Mouse (Mus musculus) midbrain, embryonic 15.5 days (tissue): Measurements from ENCODE around the gene 1700013G24Rik. TPM values are rescaled to one million over a fixed set of nuclear protein-coding genes. Genes with fewer than 3 reads are reported as not detected.

Experiments
- ATAC-seq: fragments of 200-750 bp; cut with Nextera tagmentation; replicated peaks from 2 replicates; pipeline ENCODE4 v1.8.0; 2017; ENCODE audit warnings: moderate TSS enrichment
- H3K27ac ChIP-seq: fragments of 300-500 bp; sonication (generic); 2 replicates; pipeline ENCODE4 v1.5.1; 2015; ENCODE audit warnings: mild to moderate bottlenecking, inconsistent platforms
- H3K27me3 ChIP-seq: fragments of 300-500 bp; sonication (generic); replicated peaks from 2 replicates; pipeline ENCODE4 v1.6.1; 2015; ENCODE audit warnings: inconsistent platforms
- H3K36me3 ChIP-seq: fragments of 300-500 bp; sonication (generic); replicated peaks from 2 replicates; pipeline ENCODE4 v1.6.1; 2015; ENCODE audit warnings: inconsistent platforms
- H3K4me1 ChIP-seq: fragments of 300-500 bp; sonication (generic); 2 replicates; pipeline ENCODE4 v1.6.1; 2015; ENCODE audit warnings: inconsistent platforms
- H3K4me2 ChIP-seq: fragments of 300-500 bp; sonication (generic); 2 replicates; pipeline ENCODE4 v1.6.1; 2015; ENCODE audit warnings: inconsistent platforms, mild to moderate bottlenecking, moderate library complexity
- H3K4me3 ChIP-seq: fragments of 300-500 bp; sonication (generic); 2 replicates; pipeline ENCODE4 v1.5.1; 2015; ENCODE audit warnings: mild to moderate bottlenecking, inconsistent platforms
- H3K9ac ChIP-seq: fragments of 300-500 bp; sonication (generic); 2 replicates; pipeline ENCODE4 v1.6.1; 2015; ENCODE audit warnings: mild to moderate bottlenecking, inconsistent platforms
- H3K9me3 ChIP-seq: fragments of 300-500 bp; sonication (generic); 2 replicates; pipeline ENCODE4 v1.6.1; 2016; ENCODE audit warnings: inconsistent platforms
- WGBS: fragments of 180-500 bp; shearing (Covaris S2); methylation state at CpG from one replicate; pipeline ENCODE4 v1.1.7; 2015; ENCODE audit warnings: mixed read lengths; 5-methylcytosine and 5-hydroxymethylcytosine counted together
- polyA plus RNA-seq: library from polyadenylated mRNA; unstranded; fragments of >200 nt; fragmentation: Nextera tagmentation; extraction: Ambion mirVana; gene quantifications from 2 replicates; pipeline ENCODE4 v1.2.1, GENCODE M21; 2015

The 1700013G24Rik gene
- polyA plus RNA-seq, 1 experiment from 2014 or later = not detected

DNA sequence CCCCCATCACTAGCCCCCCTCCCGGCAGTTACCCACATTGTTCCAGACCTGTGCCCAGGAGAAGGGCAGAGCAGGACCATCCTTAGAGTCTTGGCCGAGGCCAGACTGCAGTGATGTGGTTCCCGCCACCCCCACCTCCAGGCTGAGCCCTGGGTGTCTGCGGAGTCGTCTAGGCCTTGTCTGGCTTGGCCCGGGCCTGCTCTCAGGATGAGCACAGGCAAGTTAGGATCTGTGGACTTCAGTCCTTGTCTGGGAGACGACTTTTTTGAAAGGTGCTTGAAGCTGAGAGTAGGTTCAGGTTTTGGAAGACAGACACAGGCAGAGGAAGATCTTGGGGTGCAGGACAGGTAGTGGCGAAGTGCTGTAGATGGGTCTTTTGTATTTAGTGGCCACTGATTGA, 18.2 kb downstream of the 1700013G24Rik start:
- 72% methylated on average over 8 of the region's 8 CpGs for WGBS
- ATAC-seq = no peak
- H3K4me1 ChIP-seq = peaks cover 22% of the 10 kb centered on the region

DNA sequence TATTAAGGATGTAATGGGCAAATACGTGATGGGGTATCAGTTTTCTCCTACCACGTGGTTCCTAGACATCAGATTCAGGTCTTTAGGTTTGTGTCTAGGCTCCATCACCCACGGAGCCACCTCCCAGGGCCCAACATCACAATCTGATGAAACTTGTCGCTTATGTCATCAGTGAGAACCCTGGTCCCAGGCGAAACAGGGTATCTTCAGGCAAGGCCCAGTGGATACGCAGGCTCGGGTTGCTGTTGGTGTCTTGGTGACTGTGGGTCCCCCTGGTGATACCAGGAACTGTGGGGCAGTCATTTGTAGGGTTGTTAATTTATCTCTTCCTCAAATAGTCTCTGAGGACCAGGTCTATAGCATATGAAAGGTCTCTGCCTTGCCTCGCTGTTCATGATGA, 20.2 kb downstream of the 1700013G24Rik start:
- Histone ChIP-seq H3K4me3 (no peak overlapping the region), H3K9me3 (no peaks in the 10 kb centered on the region), H3K27me3 (peaks cover 8% of the 10 kb centered on the region; the same call in 1 of the 2 replicates), H3K9ac (no peak overlapping the region), H3K36me3 (no peaks in the 10 kb centered on the region), H3K27ac (no peak overlapping the region), H3K4me2 (no peak overlapping the region), H3K4me1 (peaks cover 24% of the 10 kb centered on the region)
- WGBS = 93% methylated on average over 8 of the region's 8 CpGs
- ATAC-seq = no peak

More for the DNA sequence above, 18.2 kb downstream of the 1700013G24Rik start:
- H3K27ac ChIP-seq = no peak overlapping the region
- H3K4me3 ChIP-seq = no peak overlapping the region
- H3K4me2 ChIP-seq = no peak overlapping the region
- H3K27me3 ChIP-seq = peaks cover 8% of the 10 kb centered on the region; the same call in 1 of the 2 replicates
- H3K36me3 ChIP-seq = no peaks in the 10 kb centered on the region
- H3K9me3 ChIP-seq = no peaks in the 10 kb centered on the region
- no peak overlapping the region for H3K9ac ChIP-seq

DNA sequence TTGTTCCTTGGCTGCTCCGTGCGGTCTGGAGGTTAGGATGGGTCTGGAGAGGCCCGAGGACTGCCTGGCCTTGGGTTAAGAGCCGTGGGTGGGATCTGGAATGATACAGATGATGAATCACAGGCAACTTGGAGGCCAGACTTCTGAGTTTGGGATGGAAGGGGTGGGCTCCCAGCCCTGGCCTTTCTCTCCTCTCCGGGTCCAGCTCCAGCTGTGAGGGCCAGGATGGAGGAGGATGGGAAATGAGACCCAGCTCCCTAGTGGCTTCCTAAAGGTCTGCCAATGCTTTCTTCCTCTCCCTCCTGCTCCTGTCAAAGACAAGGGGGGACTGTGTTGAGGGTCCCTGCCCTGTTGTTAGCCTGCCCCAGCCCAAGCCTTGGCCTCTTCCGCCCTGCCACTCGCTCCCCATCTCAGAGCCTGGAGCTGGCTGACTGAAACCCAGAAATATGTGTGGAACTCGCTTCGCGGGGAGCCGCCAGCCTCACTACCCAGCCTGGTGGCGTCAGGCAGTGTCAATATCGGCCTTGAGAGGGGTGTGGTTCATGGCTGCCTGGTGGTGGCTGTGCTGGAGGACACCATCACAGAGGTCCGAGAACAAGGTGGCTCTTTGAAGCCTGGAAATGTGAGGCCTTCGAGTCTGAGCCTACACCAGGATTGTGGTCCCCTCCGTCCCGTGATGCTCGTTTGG, 20.8 kb downstream of the 1700013G24Rik start:
- peaks cover 8% of the 10 kb centered on the region; the same call in 1 of the 2 replicates for H3K27me3 ChIP-seq
- 81% methylated on average over 18 of the region's 18 CpGs for WGBS
- no peak overlapping the region for H3K4me2 ChIP-seq
- H3K9me3 ChIP-seq = no peaks in the 10 kb centered on the region
- H3K4me1 ChIP-seq = peaks cover 19% of the 10 kb centered on the region
- no peaks in the 10 kb centered on the region for H3K36me3 ChIP-seq
- H3K9ac ChIP-seq = no peak overlapping the region
- no peak for ATAC-seq
- H3K4me3 ChIP-seq = no peak overlapping the region
- no peak overlapping the region for H3K27ac ChIP-seq

DNA sequence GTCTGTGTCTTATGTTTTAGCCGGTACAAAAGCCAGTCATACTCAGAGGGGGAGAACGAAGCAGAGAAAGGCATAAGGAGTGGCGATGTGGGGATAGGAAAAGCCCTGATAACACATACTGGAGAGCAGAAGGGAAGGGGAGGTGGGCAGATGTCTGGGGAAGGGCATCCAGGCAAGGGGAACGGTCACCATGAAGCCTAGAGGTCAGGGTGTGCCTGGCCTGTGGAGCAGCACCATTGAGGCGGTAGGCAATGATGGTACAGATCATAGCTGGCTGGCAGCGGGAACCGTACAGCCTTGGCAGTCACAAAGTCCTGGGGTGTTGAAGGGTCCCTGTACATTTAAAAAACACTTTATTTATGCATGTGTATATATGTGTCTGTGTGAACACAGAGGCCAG, 21.6 kb downstream of the 1700013G24Rik start:
- H3K27me3 ChIP-seq = peaks cover 5% of the 10 kb centered on the region; the same call in 1 of the 2 replicates
- no peaks in the 10 kb centered on the region for H3K36me3 ChIP-seq
- peaks cover 14% of the 10 kb centered on the region for H3K4me1 ChIP-seq
- ATAC-seq = no peak
- no peak overlapping the region for H3K4me3 ChIP-seq
- H3K4me2 ChIP-seq = no peak overlapping the region
- 93% methylated on average over 7 of the region's 7 CpGs for WGBS
- no peaks in the 10 kb centered on the region for H3K9me3 ChIP-seq
- H3K9ac ChIP-seq = no peak overlapping the region
- H3K27ac ChIP-seq = no peak overlapping the region

DNA sequence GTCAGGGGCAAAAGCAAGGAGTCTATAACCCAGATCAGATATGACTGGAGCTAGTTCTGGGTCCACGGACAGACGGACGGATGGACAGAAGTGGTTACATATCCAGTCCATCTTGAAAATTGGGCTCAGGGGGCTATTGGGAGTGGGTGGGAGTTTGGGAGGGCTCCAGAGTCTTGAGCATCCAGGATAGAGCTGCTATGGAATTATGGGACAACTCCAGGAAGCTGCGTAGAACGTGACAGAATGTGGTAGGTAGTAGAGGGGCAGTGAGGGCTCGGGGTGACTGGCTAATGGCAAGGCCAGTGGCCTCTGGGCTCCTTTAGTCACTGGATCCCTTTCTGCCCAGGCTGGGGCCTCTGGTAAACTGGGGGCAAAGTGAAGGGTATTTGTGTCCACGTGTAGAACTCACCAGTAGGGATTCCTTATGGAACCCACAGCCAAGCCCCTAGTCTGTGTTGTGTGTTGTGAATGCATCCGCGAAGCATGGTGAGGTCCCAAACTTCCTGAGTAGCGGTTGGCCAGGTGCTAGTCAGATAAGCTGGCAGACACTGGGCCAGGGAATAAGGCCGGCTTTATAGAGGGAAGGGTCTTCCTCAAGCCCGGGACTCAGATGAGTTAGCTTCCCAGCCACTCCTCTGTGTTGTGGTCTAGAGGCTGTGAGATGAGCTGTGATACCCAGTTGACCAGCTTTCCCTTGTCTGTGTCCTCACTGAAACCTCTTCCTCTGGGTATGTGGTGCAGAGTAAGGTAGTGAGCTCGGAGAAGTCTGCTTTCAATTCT, 22.4 kb downstream of the 1700013G24Rik start:
- Histone ChIP-seq H3K9ac (no peak overlapping the region), H3K27ac (no peak overlapping the region), H3K27me3 (no peaks in the 10 kb centered on the region), H3K4me2 (no peak overlapping the region), H3K4me1 (peaks cover 11% of the 10 kb centered on the region), H3K36me3 (no peaks in the 10 kb centered on the region), H3K9me3 (no peaks in the 10 kb centered on the region), H3K4me3 (no peak overlapping the region)
- WGBS = 94% methylated on average over 13 of the region's 13 CpGs
- no peak for ATAC-seq

DNA sequence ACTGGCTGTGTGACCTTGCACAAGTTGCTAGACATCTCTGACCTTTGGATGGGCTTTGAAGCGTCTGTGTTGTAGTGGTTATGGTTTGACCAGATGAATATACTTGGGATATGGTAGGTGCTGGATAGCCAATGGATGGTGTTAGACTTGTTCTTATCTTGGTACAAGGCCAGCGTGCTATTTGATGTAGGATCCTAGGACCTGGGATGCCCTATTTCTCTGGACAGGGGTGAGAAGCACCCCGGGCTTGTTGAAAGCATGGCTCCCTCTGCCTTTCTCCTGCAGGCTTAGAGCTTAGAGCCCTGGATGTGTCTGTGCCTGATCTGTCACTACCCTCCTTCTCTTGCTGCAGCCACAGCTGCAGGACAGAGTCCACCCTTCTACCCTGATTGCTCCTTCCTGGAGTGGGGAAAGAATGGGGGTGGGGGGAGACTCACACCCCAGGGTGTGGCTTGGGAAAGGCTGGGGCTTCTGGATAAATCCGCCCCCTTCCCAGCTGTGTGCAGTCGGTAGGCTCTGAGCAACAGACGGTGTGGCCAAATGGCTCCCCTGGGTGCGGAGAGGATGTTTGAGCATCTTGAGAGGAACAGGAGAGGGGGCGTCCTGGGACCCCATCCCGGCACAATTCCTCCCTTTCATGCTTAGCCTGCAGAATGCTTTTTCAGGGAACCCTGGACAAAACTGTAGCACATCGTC, 23.1 kb downstream of the 1700013G24Rik start:
- peaks cover 11% of the 10 kb centered on the region for H3K4me1 ChIP-seq

DNA sequence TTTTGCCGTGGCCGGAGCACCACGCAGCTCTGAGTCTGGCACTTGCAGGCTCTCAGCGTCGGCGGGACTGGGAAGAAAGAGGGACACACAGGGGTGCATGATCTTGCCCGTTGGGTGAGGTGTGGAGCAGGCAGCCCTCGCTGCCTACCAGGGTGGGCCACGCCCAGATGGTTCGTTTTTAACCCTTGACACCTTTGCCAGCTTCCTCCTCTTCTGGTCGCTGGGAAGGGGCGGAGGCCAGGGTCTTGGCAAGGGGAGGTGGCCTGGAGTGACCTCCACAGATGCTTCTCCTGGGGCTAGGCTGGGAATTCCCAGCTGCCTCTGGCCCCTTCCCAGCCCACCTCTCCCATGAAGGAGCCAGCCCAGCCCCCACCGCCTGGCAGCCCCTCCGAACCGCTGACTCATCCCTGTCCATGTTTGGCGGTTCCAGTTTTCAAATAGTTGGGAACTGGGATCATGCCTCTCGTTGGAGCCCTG, 23.7 kb downstream of the 1700013G24Rik start:
- ATAC-seq = no peak
- Histone ChIP-seq H3K4me2 (peak overlapping the region; percentile 3; the same call in 1 of the 2 replicates), H3K27me3 (no peaks in the 10 kb centered on the region), H3K27ac (no peak overlapping the region), H3K9me3 (no peaks in the 10 kb centered on the region), H3K4me3 (no peak overlapping the region), H3K4me1 (peaks cover 11% of the 10 kb centered on the region), H3K9ac (no peak overlapping the region), H3K36me3 (no peaks in the 10 kb centered on the region)
- 25% methylated on average over 17 of the region's 17 CpGs for WGBS

More for the DNA sequence above, 23.1 kb downstream of the 1700013G24Rik start:
- H3K27ac ChIP-seq = no peak overlapping the region
- peak overlapping the region; percentile 3; the same call in 1 of the 2 replicates for H3K4me2 ChIP-seq
- H3K36me3 ChIP-seq = no peaks in the 10 kb centered on the region
- 38% methylated on average over 10 of the region's 10 CpGs for WGBS
- no peak overlapping the region for H3K4me3 ChIP-seq
- no peak overlapping the region for H3K9ac ChIP-seq
- no peaks in the 10 kb centered on the region for H3K9me3 ChIP-seq
- H3K27me3 ChIP-seq = no peaks in the 10 kb centered on the region
- no peak for ATAC-seq

DNA sequence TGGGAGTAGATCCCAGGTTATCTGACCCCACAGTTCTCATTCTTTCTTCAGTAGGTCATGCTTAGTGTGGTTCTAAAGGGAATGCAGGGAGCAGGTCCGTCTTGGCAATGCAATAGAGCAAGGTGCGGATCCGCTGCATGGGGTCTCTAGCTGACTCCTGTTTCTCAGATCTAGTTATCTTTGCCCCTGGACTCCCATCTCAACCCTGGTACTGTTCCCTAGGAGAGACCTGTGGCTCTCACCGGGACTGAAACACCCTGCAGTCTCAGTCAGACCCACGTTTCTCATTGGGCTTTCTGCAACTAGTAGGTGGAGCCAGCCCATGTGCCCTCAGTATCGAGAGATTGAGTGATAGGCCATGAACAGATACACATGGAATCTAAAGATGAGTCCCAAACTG, 24.5 kb downstream of the 1700013G24Rik start:
- Histone ChIP-seq H3K4me1 (peaks cover 11% of the 10 kb centered on the region), H3K27me3 (no peaks in the 10 kb centered on the region), H3K4me2 (no peak overlapping the region), H3K27ac (no peak overlapping the region), H3K9ac (no peak overlapping the region), H3K9me3 (no peaks in the 10 kb centered on the region), H3K36me3 (no peaks in the 10 kb centered on the region), H3K4me3 (no peak overlapping the region)
- ATAC-seq = no peak
- WGBS = 59% methylated on average over 6 of the region's 6 CpGs

DNA sequence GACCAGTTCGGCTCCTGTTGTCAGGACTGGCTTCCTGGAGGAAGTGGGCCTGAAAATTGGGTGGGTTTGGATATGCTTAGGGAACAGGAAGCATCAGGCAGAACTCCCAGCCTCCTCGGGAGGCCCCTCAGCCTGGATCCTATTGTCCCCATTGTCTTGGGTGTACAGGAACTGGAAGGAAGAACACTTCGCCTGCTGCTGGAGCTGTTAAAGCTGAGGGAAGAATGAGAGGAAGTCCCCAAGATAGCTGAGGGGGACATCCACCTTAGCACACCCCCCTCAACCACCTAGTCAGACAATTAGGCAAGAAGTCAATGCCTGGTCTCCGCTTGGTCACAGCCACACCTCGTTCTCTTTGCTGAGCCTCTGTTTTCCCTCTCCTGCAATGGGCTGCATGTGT, 25.2 kb downstream of the 1700013G24Rik start:
- H3K4me2 ChIP-seq = no peak overlapping the region
- H3K36me3 ChIP-seq = no peaks in the 10 kb centered on the region
- H3K4me1 ChIP-seq = peaks cover 11% of the 10 kb centered on the region
- no peaks in the 10 kb centered on the region for H3K27me3 ChIP-seq
- no peak overlapping the region for H3K4me3 ChIP-seq
- H3K27ac ChIP-seq = no peak overlapping the region
- H3K9ac ChIP-seq = no peak overlapping the region
- no peaks in the 10 kb centered on the region for H3K9me3 ChIP-seq
- 60% methylated on average over 5 of the region's 5 CpGs for WGBS
- ATAC-seq = no peak

DNA sequence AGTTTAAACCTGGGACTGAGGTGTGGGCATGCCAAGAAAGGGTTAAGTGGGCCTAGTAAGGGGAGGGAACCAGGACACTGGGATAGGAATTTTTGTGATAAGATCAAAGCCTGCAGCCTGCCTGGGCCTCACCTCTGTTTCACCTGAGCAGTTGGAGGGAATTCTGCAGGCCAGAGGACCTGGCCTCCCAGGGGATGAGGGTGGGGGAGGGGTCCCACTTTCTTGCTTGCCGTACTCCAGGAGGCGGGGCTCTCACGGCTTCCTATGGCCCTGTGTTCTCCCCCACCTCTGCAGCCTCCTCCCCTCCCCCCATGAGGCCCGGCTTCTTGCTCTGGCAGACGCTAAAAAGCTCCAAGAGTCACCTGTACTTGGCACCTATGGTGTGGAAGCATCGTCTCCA, 26.7 kb downstream of the 1700013G24Rik start:
- H3K9me3 ChIP-seq = no peaks in the 10 kb centered on the region
- H3K36me3 ChIP-seq = no peaks in the 10 kb centered on the region
- no peak overlapping the region for H3K4me3 ChIP-seq
- H3K27me3 ChIP-seq = no peaks in the 10 kb centered on the region
- ATAC-seq = no peak
- H3K4me1 ChIP-seq = peaks cover 15% of the 10 kb centered on the region
- 15% methylated on average over 6 of the region's 6 CpGs for WGBS
- no peak overlapping the region for H3K9ac ChIP-seq
- H3K27ac ChIP-seq = no peak overlapping the region
- no peak overlapping the region for H3K4me2 ChIP-seq

DNA sequence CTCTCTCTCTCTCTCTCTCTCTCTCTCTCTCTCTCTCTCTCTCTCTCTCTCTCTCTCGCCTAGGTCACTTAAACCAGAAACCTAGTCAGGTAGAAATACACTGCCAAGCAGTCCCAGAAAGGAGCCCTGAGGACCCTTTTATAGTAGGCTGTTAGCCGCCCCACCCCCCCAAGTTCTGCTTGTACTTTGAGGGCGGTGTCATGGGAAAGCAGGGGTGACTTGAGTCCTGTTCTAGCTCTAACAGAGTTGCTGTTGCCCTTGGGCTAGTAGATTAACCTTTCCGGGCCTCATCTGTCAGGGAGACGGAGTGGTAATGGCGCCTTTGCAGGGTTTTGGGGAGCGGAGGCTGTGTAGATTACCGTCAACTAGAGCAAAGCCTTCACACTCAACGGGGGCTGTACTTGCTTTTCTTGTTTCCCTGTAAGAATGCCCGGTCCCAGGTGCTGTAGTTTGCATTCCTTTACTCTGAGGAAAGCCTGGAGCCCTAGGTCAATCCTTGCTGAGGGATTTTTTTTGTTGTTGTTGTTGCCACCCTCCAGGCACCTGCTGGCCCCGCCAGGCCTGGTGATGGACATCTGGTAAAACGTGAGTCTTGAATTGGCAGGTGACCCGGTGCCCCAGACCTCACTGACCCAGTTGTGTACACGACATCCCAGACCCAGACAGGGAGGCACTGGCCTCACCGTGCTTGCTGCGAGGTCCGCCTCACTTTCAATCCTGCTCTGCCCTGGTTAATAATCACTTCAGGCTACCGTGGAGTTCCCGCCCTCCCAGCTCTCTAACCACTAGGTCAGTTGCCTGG, 27.3 kb downstream of the 1700013G24Rik start:
- no peak for ATAC-seq

More for the DNA sequence above, 27.3 kb downstream of the 1700013G24Rik start:
- Histone ChIP-seq H3K9ac (no peak overlapping the region), H3K4me3 (no peak overlapping the region), H3K4me2 (no peak overlapping the region), H3K27ac (no peak overlapping the region), H3K4me1 (peaks cover 16% of the 10 kb centered on the region), H3K9me3 (no peaks in the 10 kb centered on the region), H3K36me3 (no peaks in the 10 kb centered on the region), H3K27me3 (no peaks in the 10 kb centered on the region)
- 23% methylated on average over 19 of the region's 19 CpGs for WGBS
